Mouse (Mus musculus): ENCODE measurements around the gene Rpl32.

The Rpl32 gene

DNA sequence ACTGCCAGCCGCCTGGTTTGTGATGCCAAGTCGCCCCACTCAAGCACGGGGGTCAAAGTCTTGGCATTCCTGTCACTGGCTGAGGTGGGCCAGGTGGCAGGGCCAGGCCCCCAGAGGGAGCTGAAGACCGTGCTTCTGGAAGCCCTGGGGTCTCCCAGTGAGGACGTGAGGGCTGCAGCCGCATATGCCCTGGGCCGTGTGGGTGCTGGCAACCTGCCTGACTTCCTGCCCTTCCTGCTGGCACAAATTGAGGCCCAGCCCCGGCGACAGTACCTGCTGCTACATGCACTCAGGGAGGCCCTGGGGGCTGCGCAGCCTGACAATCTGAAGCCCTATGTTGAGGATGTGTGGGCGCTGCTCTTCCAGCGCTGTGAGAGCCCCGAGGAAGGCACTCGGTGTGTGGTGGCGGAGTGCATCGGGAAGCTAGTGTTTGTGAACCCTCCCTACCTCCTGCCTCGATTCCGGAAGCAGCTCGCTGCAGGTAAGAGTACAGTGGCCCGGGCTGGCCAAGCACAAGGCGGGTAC lies 15.8 kb downstream of the Rpl32 start:
- Histone ChIP-seq H3K27me3 (ENCODE audit: control insufficient read depth, insufficient read depth, low read length, poor library complexity, severe bottlenecking) (no peaks in the 10 kb centered on the region), H3K36me3 (ENCODE audit: control insufficient read depth, insufficient read depth, low read length, poor library complexity, severe bottlenecking) (no peaks in the 10 kb centered on the region)
- no peak for DNase-seq (ENCODE audit: low read depth, low spot score)

DNA sequence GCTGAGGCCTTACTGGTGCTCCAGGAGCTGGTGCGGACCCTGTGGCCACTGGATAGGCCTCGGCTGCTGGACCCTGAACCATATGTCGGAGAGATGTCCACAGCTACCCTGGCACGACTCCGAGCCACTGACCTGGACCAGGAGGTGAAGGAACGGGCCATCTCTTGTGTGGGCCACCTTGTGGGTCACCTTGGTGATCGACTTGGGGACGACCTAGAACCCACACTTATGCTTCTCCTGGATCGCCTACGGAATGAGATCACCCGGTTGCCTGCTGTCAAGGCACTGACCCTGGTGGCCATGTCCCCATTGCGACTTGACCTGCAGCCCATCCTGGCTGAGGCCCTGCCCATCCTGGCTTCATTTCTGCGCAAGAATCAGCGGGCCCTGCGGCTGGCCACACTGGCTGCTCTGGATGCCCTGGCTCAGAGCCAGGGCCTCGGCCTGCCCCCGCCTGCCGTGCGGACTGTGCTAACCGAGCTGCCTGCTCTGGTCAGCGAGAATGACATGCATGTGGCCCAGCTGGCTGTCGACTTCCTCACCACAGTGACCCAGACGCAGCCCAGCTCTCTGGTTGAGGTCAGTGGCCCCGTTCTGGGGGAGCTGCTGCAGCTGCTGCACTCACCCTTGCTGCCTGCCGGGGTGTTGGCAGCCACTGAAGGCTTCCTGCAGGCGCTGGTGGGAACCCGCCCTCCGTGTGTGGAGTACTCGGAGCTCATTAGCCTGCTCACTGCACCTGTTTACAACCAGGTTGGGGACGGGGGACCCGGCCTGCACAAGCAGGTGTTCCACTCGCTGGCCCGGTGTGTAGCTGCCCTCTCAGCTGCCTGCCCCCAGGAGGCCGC lies 16.5 kb downstream of the Rpl32 start:
- no peak for DNase-seq (ENCODE audit: low read depth, low spot score)
- no peaks in the 10 kb centered on the region for H3K27me3 ChIP-seq (ENCODE audit: control insufficient read depth, insufficient read depth, low read length, poor library complexity, severe bottlenecking)
- no peaks in the 10 kb centered on the region for H3K36me3 ChIP-seq (ENCODE audit: control insufficient read depth, insufficient read depth, low read length, poor library complexity, severe bottlenecking)

DNA sequence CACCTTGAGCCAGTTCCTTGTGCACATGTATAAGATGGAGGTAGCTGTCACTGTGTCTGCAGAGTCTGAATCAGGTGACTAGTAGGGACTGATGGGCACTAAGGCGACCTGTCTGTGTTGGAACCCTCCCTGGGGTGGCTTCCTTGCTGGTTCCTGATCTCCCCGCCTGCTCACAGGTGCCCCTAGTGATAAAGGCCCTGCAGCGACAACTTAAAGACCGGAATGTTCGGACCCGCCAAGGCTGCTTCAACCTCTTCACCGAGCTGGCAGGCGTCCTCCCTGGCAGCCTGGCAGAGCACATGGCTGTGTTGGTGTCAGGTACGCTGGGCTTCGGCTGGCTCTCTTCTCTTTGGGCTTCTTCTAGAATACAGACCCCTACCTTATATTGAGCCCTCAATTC lies 17.5 kb downstream of the Rpl32 start:
- Histone ChIP-seq H3K27me3 (ENCODE audit: control insufficient read depth, insufficient read depth, low read length, poor library complexity, severe bottlenecking) (no peaks in the 10 kb centered on the region), H3K36me3 (ENCODE audit: control insufficient read depth, insufficient read depth, low read length, poor library complexity, severe bottlenecking) (no peaks in the 10 kb centered on the region)
- DNase-seq (ENCODE audit: low read depth, low spot score) = no peak

DNA sequence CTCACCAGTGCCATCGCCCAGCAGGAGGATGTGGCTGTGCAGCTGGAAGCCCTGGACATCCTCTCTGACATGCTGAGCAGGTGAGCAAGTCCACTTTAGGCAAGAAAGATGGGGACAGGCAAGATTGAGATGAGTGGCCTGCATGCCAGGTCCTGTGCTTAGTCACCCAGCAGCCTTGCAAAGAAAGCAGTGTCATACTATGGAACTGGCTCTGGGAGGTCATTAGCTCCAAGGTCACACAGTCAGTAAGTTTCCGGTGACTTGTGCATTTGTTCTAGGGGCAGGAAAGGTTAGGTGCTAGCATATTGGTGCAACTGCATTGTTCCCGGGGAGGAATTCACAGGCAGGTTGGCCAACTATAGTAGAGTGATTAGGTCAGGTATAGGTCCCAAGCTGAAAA lies 25.8 kb downstream of the Rpl32 start:
- Histone ChIP-seq H3K27me3 (ENCODE audit: control insufficient read depth, insufficient read depth, low read length, poor library complexity, severe bottlenecking) (no peaks in the 10 kb centered on the region), H3K36me3 (ENCODE audit: control insufficient read depth, insufficient read depth, low read length, poor library complexity, severe bottlenecking) (no peaks in the 10 kb centered on the region; the same call in 1 of the 2 replicates)
- DNase-seq (ENCODE audit: low read depth, low spot score) = no peak

DNA sequence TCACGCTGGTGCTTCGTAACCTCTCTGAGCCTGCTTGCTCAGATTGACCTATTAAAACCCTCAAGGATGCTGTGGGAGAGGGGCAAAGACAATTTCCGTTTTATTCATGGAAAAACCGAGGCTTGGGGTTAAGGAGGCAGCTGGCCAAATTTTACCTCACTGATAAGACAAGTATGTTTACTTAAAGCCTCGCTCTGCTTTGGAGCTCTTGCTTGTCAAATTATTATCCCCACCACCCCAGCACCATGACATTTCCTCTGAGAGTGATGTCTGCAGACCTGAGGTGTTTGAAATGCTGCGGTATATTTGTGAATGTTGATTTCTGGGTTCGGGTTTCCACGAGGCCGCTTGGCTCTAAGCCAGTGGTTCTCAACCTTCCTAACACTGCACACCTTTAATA lies 32.2 kb downstream of the Rpl32 start:
- Histone ChIP-seq H3K36me3 (ENCODE audit: control insufficient read depth, insufficient read depth, low read length, poor library complexity, severe bottlenecking) (no peaks in the 10 kb centered on the region), H3K27me3 (ENCODE audit: control insufficient read depth, insufficient read depth, low read length, poor library complexity, severe bottlenecking) (no peaks in the 10 kb centered on the region)
- no peak for DNase-seq (ENCODE audit: low read depth, low spot score)

DNA sequence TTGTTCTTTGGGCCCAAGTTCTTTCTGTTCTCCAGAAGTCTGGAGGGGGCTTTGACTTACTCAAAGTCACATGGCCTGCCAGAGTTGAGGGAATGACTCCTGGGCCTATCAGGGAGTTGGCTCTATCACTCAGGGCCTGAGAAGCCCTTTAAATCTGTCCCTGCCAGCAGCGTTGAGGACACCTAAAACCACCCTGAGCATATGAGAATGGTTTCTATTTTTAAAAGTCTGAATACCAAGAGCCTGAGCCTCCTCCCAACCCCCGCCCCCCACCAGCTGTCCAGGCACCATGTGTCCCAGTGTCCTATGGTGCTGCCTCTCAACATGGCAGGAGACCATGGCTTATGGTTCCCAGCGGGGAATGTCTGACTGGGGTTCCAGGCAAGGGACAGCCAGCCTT lies 32.7 kb downstream of the Rpl32 start:
- DNase-seq (ENCODE audit: low read depth, low spot score) = no peak

DNA sequence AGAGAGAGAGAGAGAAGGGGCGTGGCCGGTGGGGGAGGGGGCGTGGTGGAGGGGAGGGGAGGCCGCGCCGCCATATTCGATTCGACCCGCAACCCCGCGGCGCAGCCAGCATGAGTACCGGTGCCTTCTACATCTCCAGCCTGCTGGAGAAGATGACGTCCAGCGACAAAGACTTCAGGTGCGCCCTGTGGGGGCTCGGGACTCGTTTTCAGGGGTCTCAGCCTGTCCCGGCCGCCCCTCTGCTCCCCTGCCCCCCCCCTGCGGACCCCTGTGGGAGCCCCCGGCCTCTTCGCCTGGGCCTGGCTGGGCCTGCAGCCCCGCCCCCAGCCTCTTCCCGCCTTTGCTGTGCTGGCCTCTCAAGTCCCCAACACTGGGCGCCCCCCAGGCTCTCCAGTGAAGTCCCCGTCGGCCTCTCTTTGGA lies 34.0 kb downstream of the Rpl32 start, which contains the start of gene Cand2:
Cand2 (plus strand) TSS at position 38 of the 421 bp plus-strand sequence.
- Histone ChIP-seq H3K36me3 (ENCODE audit: control insufficient read depth, insufficient read depth, low read length, poor library complexity, severe bottlenecking) (no peaks in the 10 kb centered on the region), H3K27me3 (ENCODE audit: control insufficient read depth, insufficient read depth, low read length, poor library complexity, severe bottlenecking) (no peaks in the 10 kb centered on the region)
- peak; percentile 65 for DNase-seq (ENCODE audit: low read depth, low spot score)

More for the DNA sequence above, 32.7 kb downstream of the Rpl32 start:
- H3K36me3 ChIP-seq (ENCODE audit: control insufficient read depth, insufficient read depth, low read length, poor library complexity, severe bottlenecking) = no peaks in the 10 kb centered on the region
- H3K27me3 ChIP-seq (ENCODE audit: control insufficient read depth, insufficient read depth, low read length, poor library complexity, severe bottlenecking) = no peaks in the 10 kb centered on the region

DNA sequence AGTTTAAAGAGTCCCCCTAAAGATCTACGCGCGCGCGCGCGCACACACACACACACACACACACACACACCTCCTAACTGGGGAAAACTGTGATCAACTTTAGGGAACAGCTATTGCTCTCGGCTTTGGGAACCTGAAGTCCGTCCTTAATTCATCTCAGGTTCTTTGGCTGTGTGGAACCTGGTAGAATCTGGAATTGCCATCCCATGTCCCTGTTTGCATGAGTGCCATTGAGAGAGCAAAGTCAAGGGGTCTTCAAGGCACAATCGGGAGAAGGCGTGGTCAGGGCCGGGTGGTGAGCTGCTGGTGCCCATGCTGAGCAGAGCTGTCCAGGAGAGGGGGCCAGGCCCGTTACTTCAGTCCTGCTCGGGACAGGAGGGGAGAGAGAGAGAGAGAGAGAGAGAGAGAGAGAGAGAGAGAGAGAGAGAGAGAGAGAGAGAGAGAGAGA lies 34.6 kb downstream of the Rpl32 start:
- DNase-seq (ENCODE audit: low read depth, low spot score) = peak; percentile 35
- Histone ChIP-seq H3K27me3 (ENCODE audit: control insufficient read depth, insufficient read depth, low read length, poor library complexity, severe bottlenecking) (no peaks in the 10 kb centered on the region), H3K36me3 (ENCODE audit: control insufficient read depth, insufficient read depth, low read length, poor library complexity, severe bottlenecking) (no peaks in the 10 kb centered on the region)

DNA sequence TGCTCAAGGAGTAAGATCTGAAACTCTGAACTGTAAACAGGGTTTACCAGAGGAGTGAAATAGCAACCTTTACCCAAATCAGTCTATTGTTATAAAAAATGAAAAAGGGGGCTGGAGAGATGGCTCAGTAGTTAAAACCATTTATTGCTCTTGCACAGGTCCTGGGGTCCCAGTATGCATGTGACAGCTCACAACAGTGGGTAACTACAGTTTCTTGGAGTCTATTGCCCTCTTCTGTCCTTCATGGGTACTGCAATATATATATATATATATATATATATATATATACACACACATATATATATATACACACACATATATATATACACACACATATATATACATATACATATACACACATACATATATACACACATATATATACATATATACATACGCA lies 35.9 kb downstream of the Rpl32 start:
- peak; percentile 59 for DNase-seq (ENCODE audit: low read depth, low spot score)
- no peaks in the 10 kb centered on the region for H3K27me3 ChIP-seq (ENCODE audit: control insufficient read depth, insufficient read depth, low read length, poor library complexity, severe bottlenecking)
- no peaks in the 10 kb centered on the region for H3K36me3 ChIP-seq (ENCODE audit: control insufficient read depth, insufficient read depth, low read length, poor library complexity, severe bottlenecking)

DNA sequence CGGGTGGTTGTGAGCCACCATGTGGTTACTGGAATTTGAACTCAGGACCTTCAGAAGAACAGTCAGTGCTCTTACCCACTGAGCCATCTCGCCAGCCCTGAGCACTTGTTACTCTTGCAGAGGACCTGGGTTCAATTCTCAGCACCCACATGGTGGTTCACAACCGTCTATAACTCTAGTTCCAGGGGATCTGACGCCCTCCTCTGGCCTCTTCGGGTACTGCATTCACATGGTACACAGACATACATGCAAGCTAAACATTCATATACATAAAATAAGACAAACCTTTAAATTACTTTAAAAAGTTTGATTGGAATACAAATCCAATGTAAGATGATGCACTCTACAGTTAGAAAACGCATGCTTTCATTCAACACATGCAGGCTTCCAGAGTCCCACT lies 36.3 kb downstream of the Rpl32 start:
- peak; percentile 28 for DNase-seq (ENCODE audit: low read depth, low spot score)
- Histone ChIP-seq H3K27me3 (ENCODE audit: control insufficient read depth, insufficient read depth, low read length, poor library complexity, severe bottlenecking) (no peaks in the 10 kb centered on the region), H3K36me3 (ENCODE audit: control insufficient read depth, insufficient read depth, low read length, poor library complexity, severe bottlenecking) (no peaks in the 10 kb centered on the region)

DNA sequence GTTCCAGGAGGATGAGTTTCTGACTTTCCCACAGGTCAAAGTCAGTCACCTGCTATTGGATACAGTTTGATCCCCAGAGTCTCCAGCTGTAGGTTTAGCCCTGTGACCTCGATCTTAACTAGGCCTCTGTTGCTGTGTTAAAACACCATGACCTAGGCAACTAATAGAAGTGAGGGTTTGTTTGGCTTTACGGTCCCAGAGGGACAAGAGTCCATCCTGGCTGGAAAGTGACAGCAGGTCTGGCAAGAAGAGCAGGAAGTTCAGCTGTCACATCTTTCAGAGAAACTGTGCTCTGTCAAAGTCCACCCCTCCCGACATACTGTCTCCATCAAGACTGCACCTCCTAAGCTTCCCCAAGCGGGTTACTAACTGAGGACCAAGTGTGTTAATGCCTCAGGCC lies 37.7 kb downstream of the Rpl32 start:
- Histone ChIP-seq H3K36me3 (ENCODE audit: control insufficient read depth, insufficient read depth, low read length, poor library complexity, severe bottlenecking) (no peaks in the 10 kb centered on the region), H3K27me3 (ENCODE audit: control insufficient read depth, insufficient read depth, low read length, poor library complexity, severe bottlenecking) (no peaks in the 10 kb centered on the region)
- DNase-seq (ENCODE audit: low read depth, low spot score) = no peak

DNA sequence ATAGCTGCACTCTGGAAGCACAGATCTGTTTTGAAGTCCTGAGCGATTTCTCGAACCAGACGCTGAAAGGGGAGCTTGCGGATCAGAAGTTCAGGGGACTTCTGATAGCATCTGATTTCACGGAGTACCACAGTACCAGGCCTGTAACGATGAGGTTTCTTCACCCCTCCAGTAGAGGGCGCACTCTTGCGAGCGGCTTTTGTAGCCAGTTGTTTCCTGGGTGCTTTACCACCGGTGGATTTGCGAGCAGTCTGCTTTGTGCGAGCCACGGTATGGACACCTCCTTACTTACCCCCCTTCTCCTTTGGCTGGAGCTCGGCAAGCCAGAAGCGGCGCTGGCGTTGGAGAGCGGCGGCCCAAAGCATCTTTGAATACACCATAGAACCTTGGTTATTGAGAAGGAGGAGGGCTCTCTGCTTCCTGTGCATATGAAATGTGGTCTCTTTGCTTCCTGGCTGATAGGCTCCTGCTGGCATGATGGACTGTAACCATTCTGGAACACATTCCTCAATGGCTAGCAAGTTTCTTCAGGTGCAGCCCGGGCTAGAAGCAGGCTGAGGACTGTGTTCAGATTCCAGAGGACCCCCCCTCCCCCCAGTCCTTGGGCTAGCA lies 38.4 kb downstream of the Rpl32 start:
- no peaks in the 10 kb centered on the region for H3K27me3 ChIP-seq (ENCODE audit: control insufficient read depth, insufficient read depth, low read length, poor library complexity, severe bottlenecking)
- H3K36me3 ChIP-seq (ENCODE audit: control insufficient read depth, insufficient read depth, low read length, poor library complexity, severe bottlenecking) = no peaks in the 10 kb centered on the region
- no peak for DNase-seq (ENCODE audit: low read depth, low spot score)

DNA sequence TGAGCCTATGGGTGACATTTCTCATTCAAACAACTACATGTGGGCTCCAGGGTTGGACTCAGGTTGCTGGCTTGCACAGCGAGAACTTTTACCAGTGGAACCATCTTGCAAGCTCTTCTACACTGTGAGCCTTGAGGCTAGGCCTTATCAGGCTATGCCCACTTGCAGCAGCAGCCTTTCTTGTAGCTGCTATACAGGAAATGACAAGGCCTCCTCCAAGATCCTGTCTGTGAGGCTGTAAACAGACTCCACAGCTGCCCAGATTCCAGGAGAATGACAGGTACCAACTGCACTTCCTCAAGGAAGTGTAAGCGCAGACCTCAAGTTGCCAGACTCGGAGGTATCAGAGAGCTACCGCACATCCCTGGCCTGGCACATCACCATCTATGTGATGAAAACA lies 40.3 kb downstream of the Rpl32 start:
- Histone ChIP-seq H3K27me3 (ENCODE audit: control insufficient read depth, insufficient read depth, low read length, poor library complexity, severe bottlenecking) (no peaks in the 10 kb centered on the region), H3K36me3 (ENCODE audit: control insufficient read depth, insufficient read depth, low read length, poor library complexity, severe bottlenecking) (no peaks in the 10 kb centered on the region)
- no peak for DNase-seq (ENCODE audit: low read depth, low spot score)

DNA sequence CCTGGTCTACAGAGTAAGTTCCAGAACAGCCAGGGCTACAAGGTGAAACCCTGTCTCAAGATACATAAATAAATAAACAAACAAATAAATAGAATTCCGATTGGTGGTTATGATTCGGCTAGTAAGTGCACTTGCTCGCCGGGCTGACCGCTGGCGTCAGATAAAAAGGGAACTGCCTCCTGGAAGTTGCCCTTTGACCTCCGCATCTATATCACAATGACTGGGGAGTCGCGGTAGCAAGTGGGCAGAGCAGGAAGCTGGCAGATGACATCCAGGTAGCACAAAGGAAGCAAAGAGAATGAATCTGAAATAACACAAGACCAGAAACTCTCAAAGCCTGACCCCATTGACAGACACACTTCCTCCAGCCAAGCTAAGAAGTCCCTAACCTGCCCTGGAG lies 41.2 kb downstream of the Rpl32 start:
- no peaks in the 10 kb centered on the region for H3K36me3 ChIP-seq (ENCODE audit: control insufficient read depth, insufficient read depth, low read length, poor library complexity, severe bottlenecking)
- DNase-seq (ENCODE audit: low read depth, low spot score) = no peak
- H3K27me3 ChIP-seq (ENCODE audit: control insufficient read depth, insufficient read depth, low read length, poor library complexity, severe bottlenecking) = no peaks in the 10 kb centered on the region

DNA sequence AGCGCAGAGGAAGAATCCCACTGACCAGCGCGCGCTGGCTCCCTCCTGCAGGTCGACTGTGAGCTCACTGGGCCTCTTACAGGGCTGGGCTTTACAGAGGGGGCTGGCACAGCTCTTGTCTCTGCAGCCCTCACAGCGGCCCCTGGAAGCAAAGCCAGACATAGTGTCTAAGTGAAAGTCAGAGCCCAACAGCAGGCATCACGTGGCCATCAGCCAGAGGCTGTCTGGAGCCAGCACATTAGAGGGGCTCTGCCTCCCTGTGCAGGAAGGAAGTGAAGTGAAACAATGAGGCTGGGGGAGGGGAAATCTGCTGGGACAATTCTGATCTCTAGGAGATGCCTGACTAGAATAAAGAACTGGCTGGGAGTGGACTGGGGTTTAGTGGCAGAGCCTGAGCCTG lies 44.4 kb downstream of the Rpl32 start:
- Histone ChIP-seq H3K27me3 (ENCODE audit: control insufficient read depth, insufficient read depth, low read length, poor library complexity, severe bottlenecking) (no peaks in the 10 kb centered on the region), H3K36me3 (ENCODE audit: control insufficient read depth, insufficient read depth, low read length, poor library complexity, severe bottlenecking) (no peaks in the 10 kb centered on the region)
- DNase-seq (ENCODE audit: low read depth, low spot score) = no peak
